Mouse (Mus musculus) midbrain, embryonic 14.5 days (tissue): ENCODE measurements around the gene Bcam. TPM values are rescaled to one million over a fixed set of nuclear protein-coding genes. Genes with fewer than 3 reads are reported as not detected.

Source experiments
- ATAC-seq: fragments of 200-750 bp; cut with Nextera tagmentation; 2 replicates; pipeline ENCODE4 v1.8.0; 2017; ENCODE audit warnings: moderate number of reproducible peaks, moderate library complexity; ENCODE audit not compliant: low FRiP score, low TSS enrichment
- DNase-seq: peaks from one replicate; pipeline ENCODE4 v3.0.0-alpha.2; 2015
- H3K27ac ChIP-seq: fragments of 300-500 bp; sonication (generic); replicated peaks from 2 replicates; pipeline ENCODE4 v1.5.1; 2014; ENCODE audit warnings: mild to moderate bottlenecking, low read depth, low read length, moderate library complexity
- H3K27me3 ChIP-seq: fragments of 300-500 bp; sonication (generic); 2 replicates; pipeline ENCODE4 v1.6.1; 2014; ENCODE audit warnings: low read length, control low read depth, mixed read lengths; ENCODE audit not compliant: control insufficient read depth, insufficient read depth
- H3K36me3 ChIP-seq: fragments of 300-500 bp; sonication (generic); 2 replicates; pipeline ENCODE4 v1.6.1; 2014; ENCODE audit warnings: low read length, control low read depth; ENCODE audit not compliant: control insufficient read depth, insufficient read depth
- H3K4me1 ChIP-seq: fragments of 300-500 bp; sonication (generic); 2 replicates; pipeline ENCODE4 v1.6.1; 2014; ENCODE audit warnings: mild to moderate bottlenecking, antibody characterized with exemption, low read length, control low read depth; ENCODE audit not compliant: control insufficient read depth, insufficient read depth
- H3K4me2 ChIP-seq: fragments of 300-500 bp; sonication (generic); 2 replicates; pipeline ENCODE4 v1.6.1; 2014; ENCODE audit warnings: mild to moderate bottlenecking, low read length, moderate library complexity
- H3K4me3 ChIP-seq: fragments of 300-500 bp; sonication (generic); replicated peaks from 2 replicates; pipeline ENCODE4 v1.5.1; 2014; ENCODE audit warnings: low read depth, low read length
- H3K9ac ChIP-seq: fragments of 300-500 bp; sonication (generic); replicated peaks from 2 replicates; pipeline ENCODE4 v1.6.1; 2014; ENCODE audit warnings: mild to moderate bottlenecking, low read length, moderate library complexity
- H3K9me3 ChIP-seq: fragments of 300-500 bp; sonication (generic); 2 replicates; pipeline ENCODE4 v1.6.1; 2016; ENCODE audit warnings: low read length, control low read depth, mixed read lengths; ENCODE audit not compliant: control insufficient read depth
- WGBS: fragments of 180-500 bp; shearing (Covaris S2); extraction: QIAGEN DNeasy Blood & Tissue Kit; methylation state at CpG from one replicate; pipeline ENCODE4 v1.1.7; 2014; 5-methylcytosine and 5-hydroxymethylcytosine counted together
- polyA plus RNA-seq: library from polyadenylated mRNA; unstranded; fragments of >200 nt; fragmentation: Nextera tagmentation; extraction: Ambion mirVana; gene quantifications from 2 replicates; pipeline ENCODE4 v1.2.1, GENCODE M21; 2014

Gene Bcam
- polyA plus RNA-seq, 1 experiment from 2014 or later = 7.8 TPM

DNA sequence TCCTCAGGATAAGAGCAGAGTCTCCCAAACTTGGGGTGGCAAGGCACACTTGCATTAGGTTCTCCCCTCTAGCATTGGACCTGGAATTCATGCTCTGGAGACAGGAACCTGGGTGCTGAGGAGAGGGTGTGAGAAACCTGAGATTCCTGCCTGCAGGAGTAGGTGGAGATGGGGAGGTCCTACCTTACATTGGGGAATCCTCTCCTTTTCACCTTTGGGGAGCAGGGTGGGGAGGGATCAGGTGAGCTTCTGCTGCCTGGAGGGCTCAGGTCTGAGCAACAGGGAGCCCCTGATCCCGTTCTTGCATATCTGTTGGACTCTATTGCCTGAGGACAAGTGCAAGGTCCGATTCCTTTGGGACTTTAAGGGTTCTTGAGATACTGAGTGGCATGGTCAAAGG, 54.0 kb downstream of the Bcam start:
- Histone ChIP-seq H3K9ac (peak overlapping the region; percentile 46; the same call in 1 of the 2 replicates), H3K4me3 (peak overlapping the region; percentile 40; the same call in 1 of the 2 replicates)

DNA sequence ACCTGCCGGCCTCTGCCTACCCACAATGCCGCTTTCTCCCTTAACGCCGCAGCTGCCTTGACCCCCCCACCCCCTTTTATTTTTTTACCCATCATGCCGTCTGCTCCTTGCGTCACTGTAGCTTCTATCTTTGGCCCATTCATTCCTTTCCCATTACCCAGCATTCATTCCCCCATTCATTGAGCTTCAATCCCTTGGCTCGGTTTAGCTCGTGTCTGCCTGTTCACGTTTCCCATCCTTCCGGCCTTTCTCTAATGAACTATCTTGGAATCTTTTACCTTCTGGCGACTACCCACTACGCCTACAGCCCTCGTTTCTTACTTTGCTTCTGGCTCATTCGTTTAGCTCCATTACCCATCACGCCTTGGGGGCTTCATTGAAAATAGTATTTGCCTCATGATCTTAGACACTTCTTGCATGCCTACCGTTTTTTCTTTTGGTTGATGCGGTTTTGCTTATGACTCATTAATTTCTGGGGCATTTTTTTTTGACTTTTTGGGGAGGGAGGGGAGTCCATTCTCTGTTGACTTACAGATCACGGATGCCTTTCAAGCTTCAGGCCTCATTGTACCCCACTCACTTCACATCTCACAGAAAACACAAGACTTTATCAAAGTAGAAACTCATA, 54.6 kb downstream of the Bcam start:
- Histone ChIP-seq H3K27me3 (no peaks in the 10 kb centered on the region), H3K4me1 (peaks cover 15% of the 10 kb centered on the region), H3K9me3 (peaks cover 5% of the 10 kb centered on the region; the same call in 1 of the 2 replicates), H3K4me2 (peak overlapping the region; percentile 67), H3K27ac (peak overlapping the region; percentile 91), H3K36me3 (peaks cover 20% of the 10 kb centered on the region), H3K4me3 (peak overlapping the region; percentile 40), H3K9ac (peak overlapping the region; percentile 46; the same call in 1 of the 2 replicates)
- DNase-seq = no peak
- no peak for ATAC-seq
- 6% methylated on average over 18 of the region's 18 CpGs for WGBS

More for the DNA sequence above, 54.0 kb downstream of the Bcam start:
- Histone ChIP-seq H3K27me3 (no peaks in the 10 kb centered on the region), H3K4me2 (peak overlapping the region; percentile 67), H3K4me1 (peaks cover 15% of the 10 kb centered on the region), H3K27ac (peak overlapping the region; percentile 91), H3K36me3 (peaks cover 15% of the 10 kb centered on the region), H3K9me3 (peaks cover 6% of the 10 kb centered on the region; the same call in 1 of the 2 replicates)
- ATAC-seq (no peak), DNase-seq (no peak)
- 93% methylated on average over 2 of the region's 2 CpGs for WGBS

DNA sequence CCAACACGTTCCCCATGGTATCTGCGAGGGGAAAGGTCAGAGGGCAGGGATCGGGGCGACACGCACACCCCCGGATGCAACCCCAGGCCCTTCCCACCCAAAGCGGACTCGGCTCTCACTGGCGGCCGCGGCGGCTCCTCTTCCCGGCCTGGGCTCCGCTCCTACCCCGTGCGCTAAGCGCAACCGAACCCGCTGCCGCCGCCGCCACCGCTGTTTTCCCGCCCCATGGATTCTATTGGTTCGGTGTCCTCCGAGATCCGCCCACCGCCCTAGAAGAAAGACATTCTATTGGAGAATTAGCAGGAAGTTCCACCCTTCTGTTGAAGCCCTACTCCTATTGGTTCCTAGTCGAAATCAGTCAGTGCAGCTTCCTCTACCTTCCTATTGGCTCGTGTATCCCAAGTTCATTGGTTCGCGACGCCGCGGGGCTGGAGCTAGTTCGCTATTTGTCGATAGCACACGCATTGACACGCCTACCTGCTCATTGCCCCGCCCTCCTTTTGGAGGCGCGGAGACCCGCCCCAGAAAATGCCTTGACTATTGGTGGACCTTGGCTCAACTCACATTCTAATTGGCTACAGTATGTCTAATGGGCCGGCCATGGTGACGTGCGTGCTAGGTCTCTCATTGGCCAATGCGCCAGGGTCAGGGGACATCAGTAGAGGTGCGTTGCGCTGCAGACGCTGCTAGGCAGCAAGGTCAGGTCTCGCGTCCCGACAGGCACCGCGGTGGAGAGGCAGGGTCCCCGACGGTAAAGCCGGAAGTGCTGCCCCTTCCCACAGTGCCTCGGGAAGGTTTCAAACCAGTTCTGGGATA, 55.4 kb downstream of the Bcam start, which contains the start of gene Tomm40:
Tomm40 (minus strand) TSS at position 200 of the 816 bp plus-strand sequence.
- under 1% methylated on average over 58 of the region's 59 CpGs for WGBS

DNA sequence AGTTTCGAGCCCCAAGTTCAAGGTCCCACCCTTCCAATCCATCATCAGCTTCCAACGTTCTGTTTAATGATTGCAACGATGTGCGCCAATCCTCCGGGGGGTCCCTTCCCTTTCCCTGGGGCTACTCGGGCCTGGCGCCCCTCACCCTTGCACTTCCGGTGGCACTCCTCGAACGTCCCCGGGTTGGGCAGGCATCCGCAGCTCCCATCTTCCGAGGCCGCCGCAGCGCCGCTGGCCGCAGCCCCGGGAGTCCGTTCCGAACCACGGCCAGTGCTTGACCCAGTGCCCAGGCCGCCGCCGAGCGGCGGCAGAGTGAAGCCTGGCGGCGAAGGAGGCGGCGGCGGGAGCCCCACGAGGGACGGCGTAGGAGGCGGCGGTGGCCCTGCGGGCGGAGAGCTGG, 56.0 kb downstream of the Bcam start:
- DNase-seq (no peak), ATAC-seq (no peak)
- under 1% methylated on average over 39 of the region's 39 CpGs for WGBS
- Histone ChIP-seq H3K9ac (peak overlapping the region; percentile 92), H3K4me1 (peaks cover 15% of the 10 kb centered on the region), H3K9me3 (no peaks in the 10 kb centered on the region), H3K4me2 (peak overlapping the region; percentile 98), H3K36me3 (peaks cover 30% of the 10 kb centered on the region), H3K27ac (peak overlapping the region; percentile 72), H3K4me3 (peak overlapping the region; percentile 96), H3K27me3 (no peaks in the 10 kb centered on the region)

More for the DNA sequence above, 55.4 kb downstream of the Bcam start, which contains the start of gene Tomm40:
- H3K4me3 ChIP-seq = peak within 1 kb of the TSS; percentile 96
- H3K27ac ChIP-seq = peak within 1 kb of the TSS; percentile 91
- ATAC-seq (peak; percentile 98), DNase-seq (peak; percentile 100)
- peaks cover 15% of the 10 kb centered on the region for H3K4me1 ChIP-seq
- no peaks in the 10 kb centered on the region for H3K9me3 ChIP-seq
- peak within 1 kb of the TSS; percentile 98 for H3K4me2 ChIP-seq
- peaks cover 26% of the 10 kb centered on the region for H3K36me3 ChIP-seq
- peak within 1 kb of the TSS; percentile 92 for H3K9ac ChIP-seq
- no peaks in the 10 kb centered on the region for H3K27me3 ChIP-seq

DNA sequence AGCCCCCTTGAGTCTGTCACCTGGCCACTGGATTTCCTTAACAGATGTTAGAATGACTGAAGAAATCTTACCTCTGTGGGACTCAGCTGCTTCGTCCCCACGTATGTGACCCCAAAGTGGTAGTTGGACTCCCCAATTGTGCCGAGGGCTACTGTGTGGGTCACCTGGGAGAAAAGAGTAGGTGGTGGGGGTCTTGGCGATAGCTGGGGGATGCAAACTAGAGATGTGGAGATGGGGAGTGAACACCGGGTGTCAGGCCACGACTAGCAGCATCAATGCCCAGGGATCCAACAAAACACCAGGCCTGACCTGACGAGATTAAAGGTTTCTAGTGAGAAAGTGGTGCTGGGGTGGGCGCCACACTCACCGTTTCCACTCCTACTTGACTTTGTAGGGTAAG, 57.2 kb downstream of the Bcam start:
- H3K4me2 ChIP-seq = no peak overlapping the region
- H3K4me1 ChIP-seq = peaks cover 15% of the 10 kb centered on the region
- no peak overlapping the region for H3K9ac ChIP-seq
- H3K4me3 ChIP-seq = no peak overlapping the region
- WGBS = 87% methylated on average over 9 of the region's 9 CpGs
- DNase-seq (no peak), ATAC-seq (no peak)
- H3K27ac ChIP-seq = no peak overlapping the region
- no peaks in the 10 kb centered on the region for H3K9me3 ChIP-seq
- H3K36me3 ChIP-seq = peaks cover 42% of the 10 kb centered on the region
- H3K27me3 ChIP-seq = no peaks in the 10 kb centered on the region

DNA sequence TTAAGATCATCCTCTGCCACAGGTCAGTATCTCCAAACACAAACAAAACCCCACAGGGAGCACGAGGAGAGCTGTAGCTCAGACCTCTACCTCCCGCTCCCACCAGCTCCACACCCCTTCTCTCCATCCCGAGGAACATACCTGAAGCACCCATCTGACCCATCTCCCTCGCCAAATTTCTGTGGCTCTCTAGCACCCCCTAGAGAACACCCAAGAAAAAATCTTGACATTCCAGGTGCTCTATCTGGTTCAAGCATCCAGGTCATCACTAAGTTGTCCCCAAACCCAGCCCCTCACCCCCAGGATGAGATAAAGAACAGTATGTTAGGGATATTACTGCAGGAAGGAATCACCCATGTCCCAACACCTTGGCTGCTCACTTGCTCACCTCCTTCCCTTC, 57.6 kb downstream of the Bcam start:
- no peak overlapping the region for H3K27ac ChIP-seq
- no peak overlapping the region for H3K4me3 ChIP-seq
- peaks cover 43% of the 10 kb centered on the region for H3K36me3 ChIP-seq
- DNase-seq = peak; percentile 24
- H3K27me3 ChIP-seq = no peaks in the 10 kb centered on the region
- H3K9ac ChIP-seq = no peak overlapping the region
- H3K4me1 ChIP-seq = peaks cover 15% of the 10 kb centered on the region
- H3K4me2 ChIP-seq = no peak overlapping the region
- WGBS = 55% methylated on average over 4 of the region's 4 CpGs
- ATAC-seq = no peak
- no peaks in the 10 kb centered on the region for H3K9me3 ChIP-seq

DNA sequence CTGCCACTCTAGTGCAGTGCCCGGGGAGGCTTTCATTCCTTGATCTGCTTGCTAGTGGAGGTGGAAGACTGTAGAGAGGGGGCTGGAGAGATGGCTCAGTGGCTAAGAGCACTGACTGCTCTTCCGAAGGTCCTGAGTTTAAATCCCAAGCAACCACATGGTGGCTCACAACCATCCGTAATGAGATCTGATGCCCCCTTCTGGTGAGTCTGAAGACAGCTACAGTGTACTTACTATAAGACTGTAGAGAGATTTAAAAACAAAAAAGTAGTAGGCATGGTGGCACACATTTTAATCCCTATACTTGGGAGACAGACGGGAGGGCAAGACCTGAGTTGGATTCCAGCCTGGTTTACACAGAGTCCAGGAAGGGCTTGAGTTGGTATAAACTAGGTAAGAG, 58.4 kb downstream of the Bcam start:
- H3K9ac ChIP-seq = no peak overlapping the region
- no peaks in the 10 kb centered on the region for H3K27me3 ChIP-seq
- no peak overlapping the region for H3K4me3 ChIP-seq
- H3K4me2 ChIP-seq = no peak overlapping the region
- 75% methylated on average over 4 of the region's 4 CpGs for WGBS
- H3K9me3 ChIP-seq = no peaks in the 10 kb centered on the region
- peaks cover 49% of the 10 kb centered on the region for H3K36me3 ChIP-seq
- H3K4me1 ChIP-seq = peaks cover 15% of the 10 kb centered on the region
- DNase-seq (peak; percentile 33), ATAC-seq (no peak)
- no peak overlapping the region for H3K27ac ChIP-seq

DNA sequence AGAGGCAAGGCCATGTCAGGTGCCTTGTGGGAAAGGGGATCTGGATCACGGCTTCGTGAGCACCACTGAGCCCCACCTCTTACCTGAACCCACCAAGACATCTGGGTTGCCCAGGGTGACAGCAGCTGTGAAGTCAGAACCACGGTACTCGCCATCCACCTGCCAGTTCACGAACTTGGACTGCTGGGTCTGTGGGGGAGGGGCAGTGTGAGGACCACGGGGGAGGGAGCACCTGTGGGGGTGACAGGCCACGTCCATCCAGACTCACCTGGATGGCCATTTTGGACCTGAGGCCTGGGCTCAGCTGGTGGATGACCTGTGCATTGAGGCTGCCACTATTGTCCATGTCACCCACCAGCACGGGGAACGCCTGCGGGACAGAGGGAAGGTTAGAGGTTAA, 60.2 kb downstream of the Bcam start:
- Histone ChIP-seq H3K27ac (no peak overlapping the region), H3K27me3 (no peaks in the 10 kb centered on the region), H3K9ac (no peak overlapping the region), H3K4me1 (peaks cover 9% of the 10 kb centered on the region), H3K36me3 (peaks cover 56% of the 10 kb centered on the region), H3K9me3 (no peaks in the 10 kb centered on the region), H3K4me3 (no peak overlapping the region), H3K4me2 (no peak overlapping the region)
- no peak for ATAC-seq
- DNase-seq = no peak
- WGBS = 92% methylated on average over 10 of the region's 10 CpGs
